ENCODE assay signal across 14 mouse cellular contexts in the genomic region with DNA sequence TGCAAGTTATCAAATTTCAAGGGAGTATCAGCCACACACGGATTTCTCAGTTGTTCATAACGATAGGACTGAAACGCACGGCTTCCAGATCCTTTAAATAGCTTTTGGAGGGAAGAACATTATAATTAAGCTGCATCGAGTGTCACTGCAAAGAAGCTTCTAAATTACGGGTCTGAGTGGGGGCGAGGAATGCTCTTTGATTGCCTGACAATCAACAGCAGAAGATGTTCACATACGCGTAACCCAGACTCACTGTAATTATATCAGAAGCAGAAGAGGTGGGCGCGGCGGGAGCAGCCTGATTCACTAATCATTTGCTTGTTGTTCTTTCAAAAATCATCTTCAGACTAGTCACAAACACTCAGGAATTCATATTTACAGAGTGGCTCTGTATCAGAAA.
DNase-seq lines count a peak whose midpoint lies in the region; ATAC-seq and TF ChIP-seq lines count a peak whose summit lies in the region.
"Had no signal": no experiment of that assay in that cellular context is flagged by ENCODE, and none has a peak within 500 bp of the region (broad histone marks: within the 10 kb centered on the region; RNA-seq: fewer than 3 reads in every experiment).

No protein-coding gene starts in this region.

- no peak for TF ChIP-seq POLR2A in olfactory bulb, adult 2 months (IDR thresholded peaks at IDR 0.05; ENCODE audit: insufficient read depth, low read depth, low read length)

- 46% methylated on average over 12 of the region's 12 CpGs for WGBS in forebrain, embryonic 12.5 days
- 84% methylated on average over 12 of the region's 12 CpGs for WGBS in forebrain, embryonic 10.5 days
- 41% methylated on average over 12 of the region's 12 CpGs for WGBS in forebrain, embryonic 15.5 days
- WGBS in olfactory bulb, adult 2 months: 19% methylated on average over 12 of the region's 12 CpGs

- no peak overlapping the region for H3K4me3 ChIP-seq in forebrain, embryonic 12.5 days (replicated peaks)
- H3K4me3 ChIP-seq in forebrain, embryonic 10.5 days: no peak overlapping the region
- H3K4me3 ChIP-seq in forebrain, embryonic 15.5 days: no peak overlapping the region
- H3K4me3 ChIP-seq in olfactory bulb, adult 2 months (ENCODE audit: insufficient read depth, low read depth, low read length): no peak overlapping the region
- H3K4me3 ChIP-seq: hindbrain, embryonic 15.5 days; stomach, embryonic 15.5 days had no signal

- no peaks in the 10 kb centered on the region for H3K36me3 ChIP-seq in forebrain, embryonic 12.5 days (replicated peaks)
- H3K36me3 ChIP-seq in forebrain, embryonic 10.5 days (replicated peaks): no peaks in the 10 kb centered on the region
- H3K36me3 ChIP-seq in forebrain, embryonic 15.5 days: no peaks in the 10 kb centered on the region
- H3K36me3 ChIP-seq: hindbrain, embryonic 15.5 days; stomach, embryonic 15.5 days had no signal

- H3K9me3 ChIP-seq in forebrain, embryonic 12.5 days: no peaks in the 10 kb centered on the region
- H3K9me3 ChIP-seq in forebrain, embryonic 10.5 days: no peaks in the 10 kb centered on the region
- H3K9me3 ChIP-seq in forebrain, embryonic 15.5 days: no peaks in the 10 kb centered on the region
- H3K9me3 ChIP-seq: hindbrain, embryonic 15.5 days; stomach, embryonic 15.5 days had no signal

- no peaks in the 10 kb centered on the region for H3K27me3 ChIP-seq in forebrain, embryonic 12.5 days
- H3K27me3 ChIP-seq in forebrain, embryonic 10.5 days (ENCODE audit: poor library complexity, severe bottlenecking): no peaks in the 10 kb centered on the region
- H3K27me3 ChIP-seq in forebrain, embryonic 15.5 days: no peaks in the 10 kb centered on the region
- H3K27me3 ChIP-seq: hindbrain, embryonic 15.5 days; stomach, embryonic 15.5 days had no signal

- H3K4me2 ChIP-seq in forebrain, embryonic 12.5 days: no peak overlapping the region
- peak overlapping the region; percentile 18 for H3K4me2 ChIP-seq in forebrain, embryonic 15.5 days (replicated peaks)
- H3K4me2 ChIP-seq: hindbrain, embryonic 15.5 days; lung, embryonic 14.5 days; stomach, embryonic 15.5 days had no signal

- H3K27ac ChIP-seq in forebrain, embryonic 12.5 days: 0 out of 2 replicates have a peak overlapping the region, but pooled peaks have one; percentile 36
- H3K27ac ChIP-seq in forebrain, embryonic 10.5 days: no peak overlapping the region
- H3K27ac ChIP-seq in forebrain, embryonic 15.5 days (replicated peaks): peak overlapping the region; percentile 58
- peak overlapping the region; percentile 59 for H3K27ac ChIP-seq in olfactory bulb, adult 2 months (ENCODE audit: insufficient read depth, low read depth, low read length)
- H3K27ac ChIP-seq: hindbrain, embryonic 15.5 days; stomach, embryonic 15.5 days had no signal

- H3K9ac ChIP-seq in forebrain, embryonic 12.5 days: no peak overlapping the region
- H3K9ac ChIP-seq in forebrain, embryonic 15.5 days (replicated peaks): no peak overlapping the region
- H3K9ac ChIP-seq: hindbrain, embryonic 15.5 days; lung, embryonic 14.5 days; stomach, embryonic 15.5 days had no signal

- TF ChIP-seq CTCF in olfactory bulb, adult 2 months (IDR thresholded peaks at IDR 0.05; ENCODE audit: insufficient read depth, low read depth, low read length): no peak

- intact Hi-C loops in left cerebral cortex, postnatal 4 days (cut with DNase I): no loop called here

- peak; percentile 66; the same call in 1 of the 2 replicates for ATAC-seq in forebrain, embryonic 12.5 days (ENCODE audit: low FRiP score)
- ATAC-seq in forebrain, embryonic 15.5 days (replicated peaks): peak; percentile 82

- DNase-seq in forebrain, embryonic 10.5 days (ENCODE audit: extremely low spot score, low spot score): no peak
- DNase-seq in left cerebral cortex, adult 11 months (ENCODE audit: low spot score): peak; percentile 5
- no peak for DNase-seq in left cerebral cortex, postnatal 4 days
- no peak for DNase-seq in urinary bladder, adult 18-20 months (ENCODE audit: low spot score in 2 of 2)
- no peak for DNase-seq in ovary, postnatal 10 days (ENCODE audit: low spot score)
- DNase-seq: cerebellum, adult 2 months; gastrocnemius, postnatal 36 days; lung, embryonic 14.5 days; thymus, postnatal 36 days had no signal

- peaks cover 4% of the 10 kb centered on the region; the same call in 1 of the 2 replicates for H3K4me1 ChIP-seq in forebrain, embryonic 12.5 days
- no peaks in the 10 kb centered on the region for H3K4me1 ChIP-seq in forebrain, embryonic 10.5 days
- peaks cover 14% of the 10 kb centered on the region for H3K4me1 ChIP-seq in forebrain, embryonic 15.5 days
- peaks cover 12% of the 10 kb centered on the region for H3K4me1 ChIP-seq in olfactory bulb, adult 2 months (ENCODE audit: control insufficient read depth, insufficient read depth, low read length)
- H3K4me1 ChIP-seq: hindbrain, embryonic 15.5 days; stomach, embryonic 15.5 days had no signal
